Comparison of ENCODE assay signal across 10 mouse cellular contexts in genomic region chr11:53140722-53141400, GRCm38 (mm10).
A peak's percentile ranks its signal among the peaks of the same experiment; 100 is the strongest.
DNase-seq lines count a peak whose midpoint lies in the region; TF ChIP-seq lines count a peak whose summit lies in the region.
"Had no signal": no experiment of that assay in that cellular context is flagged by ENCODE, and none has a peak within 500 bp of the region (broad histone marks: within the 10 kb centered on the region; RNA-seq: fewer than 3 reads in every experiment).

No protein-coding gene starts in this region.

- TF ChIP-seq CTCF in brain, embryonic 14.5 days (IDR thresholded peaks at IDR 0.05; ENCODE audit: borderline replicate concordance, extremely low read depth, insufficient read depth, insufficient read length) = no peak

- peak; percentile 57 to 67 for DNase-seq in cerebellum, postnatal 14 days
- no peak for DNase-seq in cerebellum, adult 9-10 months
- DNase-seq in layer of hippocampus, adult 9-11 months = peak; percentile 42
- no peak for DNase-seq in layer of hippocampus, adult 9-10 months (ENCODE audit: low spot score)
- DNase-seq in brain, embryonic 14.5 days (ENCODE audit: low read depth) = peak; percentile 79
- peak; percentile 90 for DNase-seq in retina, embryonic 14.5 days (ENCODE audit: low spot score)
- DNase-seq in adrenal gland, adult 2 months = no peak
- no peak for DNase-seq in adipocyte (ENCODE audit: low spot score)
- DNase-seq: adrenal gland, postnatal 36 days; lung, postnatal 10 days had no signal

- TF ChIP-seq POLR2A in brain, embryonic 14.5 days (IDR thresholded peaks at IDR 0.05; ENCODE audit: borderline replicate concordance, extremely low read depth, insufficient read depth, insufficient read length, poor library complexity, severe bottlenecking) = no peak

Comparison
In these comparisons a context has a peak if more than half of its experiments do, and no peak if none do; other contexts are left out.
1. DNase-seq: peak in cerebellum, postnatal 14 days (2 of 2), layer of hippocampus, adult 9-11 months (single experiment), brain, embryonic 14.5 days (single experiment) and retina, embryonic 14.5 days (single experiment); none in cerebellum, adult 9-10 months (single experiment), layer of hippocampus, adult 9-10 months (single experiment), adrenal gland, adult 2 months (single experiment) and adipocyte (single experiment).